Comparison of ENCODE assay signal across 19 mouse cellular contexts in the genomic region with DNA sequence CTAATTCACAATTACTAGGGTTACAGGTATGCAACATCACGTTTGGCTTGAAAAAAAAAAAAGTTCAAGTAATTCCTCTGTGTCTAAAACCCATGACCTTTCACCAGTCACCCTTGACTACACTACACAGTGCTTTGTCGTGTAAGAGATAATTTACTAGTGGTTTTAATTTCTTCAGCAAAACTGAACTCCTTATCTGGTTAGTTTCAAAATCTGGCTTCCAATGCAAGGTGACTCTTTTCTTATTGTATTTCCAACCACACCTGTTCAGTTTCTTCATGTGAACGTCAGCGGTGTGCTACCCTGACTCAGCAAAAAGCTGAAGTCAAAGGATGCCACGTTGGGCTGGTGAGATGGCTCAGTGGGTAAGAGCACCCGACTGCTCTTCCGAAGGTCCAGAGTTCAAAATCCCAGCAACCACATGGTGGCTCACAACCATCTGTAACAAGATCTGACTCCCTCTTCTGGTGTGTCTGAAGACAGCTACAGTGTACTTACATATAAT. TPM values are rescaled to one million over a fixed set of nuclear protein-coding genes. Genes with fewer than 3 reads are reported as not detected.
"Had no signal": no experiment of that assay in that cellular context is flagged by ENCODE, and none has a peak within 500 bp of the region (broad histone marks: within the 10 kb centered on the region; RNA-seq: fewer than 3 reads in every experiment).

No protein-coding gene starts in this region.

RNA-seq across cellular contexts. Expression of gene Ccl17, which starts 23.7 kb away (rescaled TPM):
- total RNA-seq: gastrocnemius, adult 2 months; gastrocnemius, postnatal 10 days; gastrocnemius, postnatal 25 days; gastrocnemius, postnatal 4 days; granulocyte monocyte progenitor cell, adult 5-6 weeks; heart, adult 8-10 months; heart, postnatal 14 days; heart, postnatal 36 days; hematopoietic stem cell, adult 5-6 weeks; hindbrain, postnatal 0 days had no signal
- polyA plus RNA-seq: heart, postnatal 0 days; hindbrain, embryonic 11.5 days; hindbrain, embryonic 13.5 days; intestine, embryonic 14.5 days; kidney, embryonic 14.5 days; limb, embryonic 11.5 days; limb, embryonic 15.5 days; liver, embryonic 15.5 days; liver, postnatal 0 days had no signal
